8 mouse cellular contexts compared by ENCODE assay signal in the genomic region with DNA sequence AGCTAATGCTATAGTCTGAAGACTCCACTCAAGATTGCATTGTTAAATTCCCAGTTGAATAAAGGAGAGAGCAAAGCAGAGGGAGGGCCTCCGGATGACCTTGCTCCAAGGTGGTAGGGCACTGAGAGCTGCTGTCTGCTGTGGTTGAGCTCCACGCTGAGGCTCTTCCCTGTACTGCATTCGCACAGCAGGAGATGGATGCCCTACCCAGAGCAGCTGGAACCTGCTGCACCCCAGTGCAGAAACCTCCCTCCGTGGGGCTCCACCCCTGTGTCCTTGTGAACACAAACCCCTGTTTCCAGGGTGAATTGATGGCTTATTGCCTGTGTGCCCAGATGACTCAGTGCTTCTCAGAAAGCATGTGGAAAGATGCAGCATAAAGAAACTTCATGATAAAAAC.
DNase-seq lines count a peak whose midpoint lies in the region; ATAC-seq and TF ChIP-seq lines count a peak whose summit lies in the region.

No protein-coding gene starts in this region.

- H3K27ac ChIP-seq in cerebellum, adult 2 months (ENCODE audit: insufficient read depth, low read length): no peak overlapping the region
- H3K27ac ChIP-seq in neural tube, embryonic 14.5 days (ENCODE audit: low read depth, low read length): no peak overlapping the region

- no peak overlapping the region for H3K4me2 ChIP-seq in neural tube, embryonic 14.5 days (ENCODE audit: low read depth, low read length)

- H3K4me3 ChIP-seq in cerebellum, adult 2 months (replicated peaks; ENCODE audit: insufficient read depth, low read depth, low read length): no peak overlapping the region
- no peak overlapping the region for H3K4me3 ChIP-seq in neural tube, embryonic 14.5 days (ENCODE audit: low read depth, low read length)

- no peaks in the 10 kb centered on the region for H3K27me3 ChIP-seq in cerebellum, adult 2 months (ENCODE audit: control insufficient read depth, insufficient read depth, low read length)
- H3K27me3 ChIP-seq in neural tube, embryonic 14.5 days (ENCODE audit: control insufficient read depth, insufficient read depth, low read length): no peaks in the 10 kb centered on the region

- ATAC-seq in neural tube, embryonic 14.5 days (ENCODE audit: low read depth): peak; percentile 83; the same call in 1 of the 2 replicates

- H3K9ac ChIP-seq in neural tube, embryonic 14.5 days (replicated peaks; ENCODE audit: low read depth, low read length): no peak overlapping the region

- DNase-seq in cerebellum, adult 2 months: no peak
- DNase-seq in cerebellum, adult 11 months: no peak
- DNase-seq in right cerebral cortex, postnatal 10 days (ENCODE audit: low spot score in 2 of 2): peak; percentile 24 to 33
- no peak for DNase-seq in right cerebral cortex, postnatal 36 days (ENCODE audit: low spot score in 2 of 2)
- DNase-seq in frontal cortex, postnatal 10 days (ENCODE audit: low spot score in 2 of 2): peak; percentile 3 to 29
- peak; percentile 2 to 3 for DNase-seq in left cerebral cortex, adult 9 months (ENCODE audit: low spot score in 2 of 2)
- no peak for DNase-seq in spleen, postnatal 4 days (ENCODE audit: low spot score in 2 of 2)

- no peak for TF ChIP-seq POLR2A in cerebellum, adult 2 months (IDR thresholded peaks at IDR 0.05; ENCODE audit: borderline replicate concordance, insufficient read depth, low read length)

- TF ChIP-seq CTCF in cerebellum, adult 2 months (IDR thresholded peaks at IDR 0.05; ENCODE audit: borderline replicate concordance, insufficient read depth, low read depth, low read length): 0 out of 2 replicates have a peak, but pooled peaks have one; percentile 4

- H3K4me1 ChIP-seq in cerebellum, adult 2 months (ENCODE audit: control insufficient read depth, insufficient read depth, low read length): no peaks in the 10 kb centered on the region
- no peaks in the 10 kb centered on the region for H3K4me1 ChIP-seq in neural tube, embryonic 14.5 days (ENCODE audit: control insufficient read depth, insufficient read depth, low read length)

- H3K36me3 ChIP-seq in neural tube, embryonic 14.5 days (ENCODE audit: control insufficient read depth, insufficient read depth, low read length): no peaks in the 10 kb centered on the region

- 20% methylated on average over 4 of the region's 4 CpGs for WGBS in cerebellum, adult 2 months
- WGBS in neural tube, embryonic 14.5 days: 5% methylated on average over 4 of the region's 4 CpGs

- H3K9me3 ChIP-seq in neural tube, embryonic 14.5 days (ENCODE audit: control insufficient read depth, low read length): no peaks in the 10 kb centered on the region

Comparison
In these comparisons a context has a peak if more than half of its experiments do, and no peak if none do; other contexts are left out.
1. DNase-seq: peak in right cerebral cortex, postnatal 10 days (2 of 2), frontal cortex, postnatal 10 days (2 of 2) and left cerebral cortex, adult 9 months (2 of 2); none in cerebellum, adult 2 months (0 of 2), cerebellum, adult 11 months (single experiment), right cerebral cortex, postnatal 36 days (0 of 2) and spleen, postnatal 4 days (0 of 2).